Mouse (Mus musculus) embryo, embryonic 9.5 days (tissue): ENCODE data around the gene Rfx4.
A peak's percentile ranks its signal among the peaks of the same experiment; 100 is the strongest.

Source experiments
- DNase-seq: peaks from one replicate; pipeline ENCODE4 v3.0.0-alpha.2; 2017; ENCODE audit errors: extremely low spot score

Gene Rfx4

GRCm38 (mm10) chr10:84867577-84867976 is 111.7 kb downstream of the Rfx4 start:
- no peak for DNase-seq

GRCm38 (mm10) chr10:84871285-84871684 is 115.4 kb downstream of the Rfx4 start:
- DNase-seq, result peak; percentile 30

GRCm38 (mm10) chr10:84871921-84872320 is 116.1 kb downstream of the Rfx4 start:
- no peak for DNase-seq

- DNase-seq, result no peak
Measured at GRCm38 (mm10) chr10:84879823-84880571, 124.1 kb downstream of the Rfx4 start.

GRCm38 (mm10) chr10:84882528-84882927 is 126.7 kb downstream of the Rfx4 start:
- DNase-seq, result no peak

GRCm38 (mm10) chr10:84885341-84885884 is 129.6 kb downstream of the Rfx4 start:
- DNase-seq, result no peak

GRCm38 (mm10) chr10:84886221-84886627 is 130.4 kb downstream of the Rfx4 start:
- DNase-seq, result peak; percentile 32

GRCm38 (mm10) chr10:84886785-84887184 is 130.9 kb downstream of the Rfx4 start:
- no peak for DNase-seq

GRCm38 (mm10) chr10:84889096-84889846 is 133.4 kb downstream of the Rfx4 start:
- DNase-seq, result no peak

- DNase-seq, result no peak
Measured at GRCm38 (mm10) chr10:84895810-84896358, 140.0 kb downstream of the Rfx4 start.

GRCm38 (mm10) chr10:84896941-84897930 is 141.4 kb downstream of the Rfx4 start:
- no peak for DNase-seq

GRCm38 (mm10) chr10:84898144-84898979 is 142.5 kb downstream of the Rfx4 start:
- no peak for DNase-seq

GRCm38 (mm10) chr10:84901676-84902075 is 145.8 kb downstream of the Rfx4 start:
- no peak for DNase-seq

GRCm38 (mm10) chr10:84902213-84902612 is 146.4 kb downstream of the Rfx4 start:
- DNase-seq, result no peak

GRCm38 (mm10) chr10:84903307-84903706 is 147.4 kb downstream of the Rfx4 start:
- no peak for DNase-seq

GRCm38 (mm10) chr10:84903742-84904141 is 147.9 kb downstream of the Rfx4 start:
- DNase-seq, result no peak

- DNase-seq, result no peak
Measured at GRCm38 (mm10) chr10:84906895-84907294, 151.0 kb downstream of the Rfx4 start.

GRCm38 (mm10) chr10:84908006-84908405 is 152.1 kb downstream of the Rfx4 start:
- DNase-seq, result no peak

GRCm38 (mm10) chr10:84908471-84908870 is 152.6 kb downstream of the Rfx4 start:
- no peak for DNase-seq
